Mouse (Mus musculus) hindbrain, embryonic 13.5 days (tissue): Measurements from ENCODE around the gene Polr1c. TPM values are rescaled to one million over a fixed set of nuclear protein-coding genes. Genes with fewer than 3 reads are reported as not detected.

Experiments
- ATAC-seq: fragments of 200-750 bp; cut with Nextera tagmentation; 2 replicates; pipeline ENCODE4 v1.8.0; 2017; ENCODE audit warnings: moderate TSS enrichment; ENCODE audit not compliant: low FRiP score
- H3K27ac ChIP-seq: fragments of 300-500 bp; sonication (generic); 2 replicates; pipeline ENCODE4 v1.5.1; 2015; ENCODE audit warnings: inconsistent platforms, mild to moderate bottlenecking, moderate library complexity
- H3K27me3 ChIP-seq: fragments of 300-500 bp; sonication (generic); 2 replicates; pipeline ENCODE4 v1.6.1; 2015; ENCODE audit warnings: mild to moderate bottlenecking, inconsistent platforms
- H3K36me3 ChIP-seq: fragments of 300-500 bp; sonication (generic); 2 replicates; pipeline ENCODE4 v1.6.1; 2015; ENCODE audit warnings: mild to moderate bottlenecking, inconsistent platforms
- H3K4me1 ChIP-seq: fragments of 300-500 bp; sonication (generic); replicated peaks from 2 replicates; pipeline ENCODE4 v1.6.1; 2015; ENCODE audit warnings: inconsistent platforms
- H3K4me2 ChIP-seq: fragments of 300-500 bp; sonication (generic); 2 replicates; pipeline ENCODE4 v1.6.1; 2015; ENCODE audit warnings: inconsistent platforms, mild to moderate bottlenecking, moderate library complexity
- H3K4me3 ChIP-seq: fragments of 300-500 bp; sonication (generic); 2 replicates; pipeline ENCODE4 v1.5.1; 2015; ENCODE audit warnings: mild to moderate bottlenecking, inconsistent platforms
- H3K9ac ChIP-seq: fragments of 300-500 bp; sonication (generic); 2 replicates; pipeline ENCODE4 v1.6.1; 2015; ENCODE audit warnings: mild to moderate bottlenecking, inconsistent platforms
- H3K9me3 ChIP-seq: fragments of 300-500 bp; sonication (generic); 2 replicates; pipeline ENCODE4 v1.6.1; 2016; ENCODE audit warnings: inconsistent platforms
- WGBS: fragments of 180-500 bp; shearing (Covaris S2); methylation state at CpG from one replicate; pipeline ENCODE4 v1.1.7; 2015; 5-methylcytosine and 5-hydroxymethylcytosine counted together
- polyA plus RNA-seq: library from polyadenylated mRNA; unstranded; fragments of >200 nt; fragmentation: Nextera tagmentation; extraction: Ambion mirVana; gene quantifications from 2 replicates; pipeline ENCODE4 v1.2.1, GENCODE M21; 2015

The Polr1c gene
- polyA plus RNA-seq = 82.7 and 85.7 TPM in 2 replicates

GRCm38 (mm10) chr17:46247512-46248188, at the start of gene Polr1c, which contains the start of gene Yipf3:
Gene Polr1c, minus strand, starts transcription at chr17:46248054.
Gene Yipf3, plus strand, starts transcription at chr17:46248080.
- Histone ChIP-seq H3K36me3 (peaks cover 76% of the 10 kb centered on the region), H3K4me2 (peak within 1 kb of the TSS; percentile 95), H3K9ac (peak within 1 kb of the TSS; percentile 96), H3K4me3 (peak within 1 kb of the TSS; percentile 94), H3K27me3 (no peaks in the 10 kb centered on the region), H3K9me3 (no peaks in the 10 kb centered on the region), H3K27ac (peak within 1 kb of the TSS; percentile 87), H3K4me1 (peaks cover 27% of the 10 kb centered on the region)
- ATAC-seq = peak; percentile 94
- under 1% methylated on average over 53 of the region's 53 CpGs for WGBS

GRCm38 (mm10) chr17:46297028-46297363, 49.1 kb upstream of the Polr1c start:
- peak overlapping the region; percentile 77 for H3K4me3 ChIP-seq
- H3K27ac ChIP-seq = peak overlapping the region; percentile 84
- H3K9ac ChIP-seq = peak overlapping the region; percentile 87
- H3K36me3 ChIP-seq = peaks cover 8% of the 10 kb centered on the region
- H3K4me2 ChIP-seq = peak overlapping the region; percentile 94
- ATAC-seq = no peak; the same call in 1 of the 2 replicates
- H3K27me3 ChIP-seq = peaks cover 77% of the 10 kb centered on the region
- H3K4me1 ChIP-seq = peaks cover 26% of the 10 kb centered on the region
- no peaks in the 10 kb centered on the region for H3K9me3 ChIP-seq
- WGBS = 10% methylated on average over 6 of the region's 6 CpGs

GRCm38 (mm10) chr17:46296601-46297000, 48.7 kb upstream of the Polr1c start:
- peak overlapping the region; percentile 94 for H3K4me2 ChIP-seq
- ATAC-seq = no peak
- H3K36me3 ChIP-seq = peaks cover 5% of the 10 kb centered on the region; the same call in 1 of the 2 replicates
- H3K4me1 ChIP-seq = peaks cover 26% of the 10 kb centered on the region
- H3K9me3 ChIP-seq = no peaks in the 10 kb centered on the region
- H3K27me3 ChIP-seq = peaks cover 74% of the 10 kb centered on the region
- peak overlapping the region; percentile 84; the same call in 1 of the 2 replicates for H3K27ac ChIP-seq
- 35% methylated on average over 6 of the region's 6 CpGs for WGBS
- peak overlapping the region; percentile 77 for H3K4me3 ChIP-seq
- H3K9ac ChIP-seq = no peak overlapping the region

- peaks cover 17% of the 10 kb centered on the region for H3K4me1 ChIP-seq
- peak overlapping the region; percentile 35; the same call in 1 of the 2 replicates for H3K27ac ChIP-seq
- no peaks in the 10 kb centered on the region for H3K36me3 ChIP-seq
- H3K4me2 ChIP-seq = no peak overlapping the region
- 0 out of 2 replicates have a peak overlapping the region, but pooled peaks have one; percentile 24 for H3K9ac ChIP-seq
- no peak for ATAC-seq
- WGBS = 82% methylated on average over 11 of the region's 11 CpGs
- H3K9me3 ChIP-seq = no peaks in the 10 kb centered on the region
- H3K4me3 ChIP-seq = no peak overlapping the region
- peaks cover 10% of the 10 kb centered on the region for H3K27me3 ChIP-seq
These were observed 39.8 kb upstream of the Polr1c start for GRCm38 (mm10) chr17:46287678-46288095.

DNA sequence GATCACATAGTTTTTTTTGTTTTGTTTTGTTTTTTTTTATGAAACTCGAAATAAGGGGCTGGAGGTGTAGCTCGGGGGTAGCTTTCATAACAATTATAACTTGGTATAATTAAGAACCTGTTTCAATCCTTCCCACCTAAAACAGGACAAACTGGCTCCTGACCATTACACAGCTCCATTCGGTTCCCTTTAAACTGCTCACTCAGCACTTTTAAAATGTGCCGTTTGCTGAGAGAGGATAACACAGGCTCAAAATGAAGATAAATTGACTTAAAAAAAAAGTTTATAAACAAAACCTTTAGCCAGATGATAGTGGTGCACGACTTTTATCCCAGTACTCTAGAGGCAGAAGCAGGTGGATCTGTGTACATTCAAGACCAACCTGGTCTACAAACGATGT, 37.6 kb upstream of the Polr1c start:
- ATAC-seq = no peak
- H3K4me1 ChIP-seq = peaks cover 34% of the 10 kb centered on the region
- no peaks in the 10 kb centered on the region for H3K9me3 ChIP-seq
- H3K27me3 ChIP-seq = 0 out of 2 replicates have a peak, but pooled peaks cover under 1% of the 10 kb centered on the region
- no peaks in the 10 kb centered on the region for H3K36me3 ChIP-seq
- no peak overlapping the region for H3K27ac ChIP-seq
- no peak overlapping the region for H3K9ac ChIP-seq
- H3K4me3 ChIP-seq = no peak overlapping the region
- WGBS = 77% methylated on average over 6 of the region's 6 CpGs
- H3K4me2 ChIP-seq = no peak overlapping the region

GRCm38 (mm10) chr17:46284653-46285052, 36.8 kb upstream of the Polr1c start:
- H3K27ac ChIP-seq = no peak overlapping the region
- H3K27me3 ChIP-seq = no peaks in the 10 kb centered on the region
- H3K4me1 ChIP-seq = peaks cover 34% of the 10 kb centered on the region
- H3K4me3 ChIP-seq = no peak overlapping the region
- ATAC-seq = no peak
- WGBS = 47% methylated on average over 7 of the region's 7 CpGs
- no peak overlapping the region for H3K4me2 ChIP-seq
- H3K9ac ChIP-seq = no peak overlapping the region
- no peaks in the 10 kb centered on the region; the same call in 1 of the 2 replicates for H3K36me3 ChIP-seq
- H3K9me3 ChIP-seq = no peaks in the 10 kb centered on the region

DNA sequence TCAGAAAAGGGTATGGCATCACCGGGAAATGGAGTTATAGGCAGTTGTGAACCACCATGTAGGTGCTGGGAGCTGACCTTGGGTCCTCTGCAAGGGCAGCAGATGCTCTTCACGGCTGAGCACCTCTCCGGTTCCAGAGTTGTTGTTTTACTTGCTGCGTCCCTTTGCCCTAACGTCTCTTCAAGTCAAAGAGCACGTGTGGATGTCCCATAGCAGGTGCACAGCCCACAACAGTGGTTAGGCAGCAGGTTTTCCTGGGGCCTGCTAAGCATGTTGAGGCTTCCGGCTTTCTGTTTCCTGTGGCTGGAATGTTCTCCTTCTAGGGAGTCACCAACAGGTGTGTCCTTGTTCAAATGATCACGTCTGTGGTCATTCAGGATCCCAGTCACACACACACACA, 36.1 kb upstream of the Polr1c start:
- 89% methylated on average over 8 of the region's 8 CpGs for WGBS
- H3K36me3 ChIP-seq = peaks cover 6% of the 10 kb centered on the region
- ATAC-seq = no peak

GRCm38 (mm10) chr17:46283140-46283539, 35.3 kb upstream of the Polr1c start:
- peak overlapping the region; percentile 81; the same call in 1 of the 2 replicates for H3K27ac ChIP-seq
- peak; percentile 60; the same call in 1 of the 2 replicates for ATAC-seq
- H3K9ac ChIP-seq = 0 out of 2 replicates have a peak overlapping the region, but pooled peaks have one; percentile 46
- H3K4me2 ChIP-seq = peak overlapping the region; percentile 87
- 23% methylated on average over 9 of the region's 9 CpGs for WGBS
- H3K27me3 ChIP-seq = no peaks in the 10 kb centered on the region
- H3K4me1 ChIP-seq = peaks cover 32% of the 10 kb centered on the region
- H3K4me3 ChIP-seq = peak overlapping the region; percentile 61
- peaks cover 12% of the 10 kb centered on the region for H3K36me3 ChIP-seq
- no peaks in the 10 kb centered on the region for H3K9me3 ChIP-seq

More for the DNA sequence above, 36.1 kb upstream of the Polr1c start:
- no peak overlapping the region for H3K4me2 ChIP-seq
- H3K9ac ChIP-seq = no peak overlapping the region
- H3K4me1 ChIP-seq = peaks cover 34% of the 10 kb centered on the region
- H3K27me3 ChIP-seq = no peaks in the 10 kb centered on the region
- no peak overlapping the region for H3K4me3 ChIP-seq
- H3K27ac ChIP-seq = no peak overlapping the region; the same call in 1 of the 2 replicates
- H3K9me3 ChIP-seq = no peaks in the 10 kb centered on the region

GRCm38 (mm10) chr17:46282483-46283123, 34.7 kb upstream of the Polr1c start, which contains the start of gene Tjap1:
Gene Tjap1, minus strand, starts transcription at chr17:46283026.
- peak within 1 kb of the TSS; percentile 87 for H3K4me2 ChIP-seq
- H3K9me3 ChIP-seq = no peaks in the 10 kb centered on the region
- peaks cover 27% of the 10 kb centered on the region for H3K4me1 ChIP-seq
- WGBS = under 1% methylated on average over 36 of the region's 37 CpGs
- peak; percentile 96 for ATAC-seq
- H3K27ac ChIP-seq = peak within 1 kb of the TSS; percentile 81
- H3K27me3 ChIP-seq = no peaks in the 10 kb centered on the region
- peak within 1 kb of the TSS; percentile 61 for H3K4me3 ChIP-seq
- H3K9ac ChIP-seq = peak within 1 kb of the TSS; percentile 78
- peaks cover 16% of the 10 kb centered on the region for H3K36me3 ChIP-seq

- H3K27me3 ChIP-seq = no peaks in the 10 kb centered on the region
- H3K27ac ChIP-seq = no peak overlapping the region
- peaks cover 21% of the 10 kb centered on the region for H3K4me1 ChIP-seq
- ATAC-seq = no peak
- no peak overlapping the region for H3K4me2 ChIP-seq
- peaks cover 32% of the 10 kb centered on the region for H3K36me3 ChIP-seq
- WGBS = 88% methylated on average over 12 of the region's 12 CpGs
- no peak overlapping the region for H3K4me3 ChIP-seq
- H3K9me3 ChIP-seq = no peaks in the 10 kb centered on the region
- H3K9ac ChIP-seq = no peak overlapping the region
These were observed 30.3 kb upstream of the Polr1c start for GRCm38 (mm10) chr17:46278011-46278765.

DNA sequence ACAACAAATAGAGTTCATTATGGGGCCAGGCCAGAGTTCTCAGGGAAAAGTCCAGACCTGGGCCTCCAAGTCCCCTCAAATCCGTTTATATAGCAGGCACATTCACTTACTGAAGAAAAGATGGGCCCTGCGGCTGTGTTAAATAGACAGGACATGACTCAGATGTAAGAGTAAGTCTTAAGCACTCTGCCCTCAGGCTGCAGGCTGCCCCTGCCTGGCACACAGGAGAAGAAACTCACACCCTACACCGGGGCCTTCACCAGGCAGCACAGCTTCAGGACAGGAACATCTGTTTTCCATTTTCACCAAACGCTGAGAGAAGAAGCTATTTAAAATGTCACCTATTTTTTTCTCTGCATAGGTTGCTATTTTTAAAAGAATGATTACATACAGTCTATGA, 29.7 kb upstream of the Polr1c start:
- no peak overlapping the region for H3K4me2 ChIP-seq
- H3K4me1 ChIP-seq = peaks cover 19% of the 10 kb centered on the region
- no peak overlapping the region for H3K9ac ChIP-seq
- WGBS = 84% methylated on average over 4 of the region's 4 CpGs
- no peak for ATAC-seq
- H3K9me3 ChIP-seq = no peaks in the 10 kb centered on the region
- H3K4me3 ChIP-seq = no peak overlapping the region
- H3K27ac ChIP-seq = no peak overlapping the region
- no peaks in the 10 kb centered on the region for H3K27me3 ChIP-seq
- peaks cover 32% of the 10 kb centered on the region for H3K36me3 ChIP-seq

- Histone ChIP-seq H3K27me3 (no peaks in the 10 kb centered on the region), H3K4me3 (no peak overlapping the region), H3K27ac (no peak overlapping the region), H3K36me3 (peaks cover 45% of the 10 kb centered on the region), H3K4me1 (0 out of 2 replicates have a peak, but pooled peaks cover 3% of the 10 kb centered on the region), H3K4me2 (no peak overlapping the region), H3K9me3 (no peaks in the 10 kb centered on the region), H3K9ac (no peak overlapping the region)
- no peak for ATAC-seq
- WGBS = 90% methylated on average over 10 of the region's 10 CpGs
These were observed 27.7 kb upstream of the Polr1c start for GRCm38 (mm10) chr17:46275506-46275905.
